Mouse (Mus musculus) olfactory bulb, adult 2 months (tissue): ENCODE measurements at regions not wholly inside any gene's neighbourhood (a gene's known extent, or its start where the extent isn't known, plus 50 kb on each side); places are given as distances from the start of the nearest gene placed in this dataset.

ENCODE experiments used
- CTCF ChIP-seq: fragments of 200-500 bp; IDR thresholded peaks from 2 replicates; pipeline ENCODE4 v1.5.1; 2012; ENCODE audit warnings: low read depth, mild to moderate bottlenecking, low read length, moderate library complexity; ENCODE audit not compliant: insufficient read depth
- POLR2A ChIP-seq: fragments of 200-500 bp; IDR thresholded peaks from 2 replicates; pipeline ENCODE4 v1.6.1; 2012; ENCODE audit warnings: mild to moderate bottlenecking, low read depth, low read length, moderate library complexity; ENCODE audit not compliant: insufficient read depth

- TF ChIP-seq CTCF: no peak
- TF ChIP-seq POLR2A: no peak
These were observed 525.7 kb upstream of the Tmpo start for GRCm38 (mm10) chr10:91706816-91707215.
